Mouse (Mus musculus) intestine, embryonic 14.5 days (tissue): ENCODE measurements around the gene Cln6. TPM values are rescaled to one million over a fixed set of nuclear protein-coding genes. Genes with fewer than 3 reads are reported as not detected.

Experiments used
- ATAC-seq: fragments of 200-750 bp; cut with Nextera tagmentation; replicated peaks from 2 replicates; pipeline ENCODE4 v1.8.0; 2017; ENCODE audit warnings: low read depth, moderate number of reproducible peaks, moderate TSS enrichment, moderate library complexity; ENCODE audit not compliant: low FRiP score, low TSS enrichment
- DNase-seq: peaks from one replicate; pipeline ENCODE4 v3.0.0-alpha.2; 2018; ENCODE audit warnings: low spot score
- H3K27ac ChIP-seq: fragments of 300-500 bp; sonication (generic); 2 replicates; pipeline ENCODE4 v1.5.1; 2014; ENCODE audit warnings: low read depth, mild to moderate bottlenecking, control low read depth
- H3K27me3 ChIP-seq: fragments of 300-500 bp; sonication (generic); replicated peaks from 2 replicates; pipeline ENCODE4 v1.6.1; 2014; ENCODE audit warnings: low read length, control low read depth; ENCODE audit not compliant: control insufficient read depth, insufficient read depth
- H3K36me3 ChIP-seq: fragments of 300-500 bp; sonication (generic); 2 replicates; pipeline ENCODE4 v1.6.1; 2014; ENCODE audit warnings: low read length, control low read depth; ENCODE audit not compliant: control insufficient read depth, insufficient read depth
- H3K4me1 ChIP-seq: fragments of 300-500 bp; sonication (generic); replicated peaks from 2 replicates; pipeline ENCODE4 v1.6.1; 2014; ENCODE audit warnings: low read length, control low read depth, mixed read lengths; ENCODE audit not compliant: control insufficient read depth, insufficient read depth
- H3K4me2 ChIP-seq: fragments of 300-500 bp; sonication (generic); 2 replicates; pipeline ENCODE4 v1.6.1; 2014; ENCODE audit warnings: low read length
- H3K4me3 ChIP-seq: fragments of 300-500 bp; sonication (generic); 2 replicates; pipeline ENCODE4 v1.5.1; 2014; ENCODE audit warnings: low read depth, low read length, control low read depth, mixed read lengths
- H3K9ac ChIP-seq: fragments of 300-500 bp; sonication (generic); 2 replicates; pipeline ENCODE4 v1.6.1; 2014; ENCODE audit warnings: mild to moderate bottlenecking, low read length
- H3K9me3 ChIP-seq: fragments of 300-500 bp; sonication (generic); 2 replicates; pipeline ENCODE4 v1.6.1; 2016; ENCODE audit warnings: low read length, control low read depth; ENCODE audit not compliant: control insufficient read depth
- WGBS: fragments of 180-500 bp; shearing (Covaris S2); extraction: QIAGEN DNeasy Blood & Tissue Kit; methylation state at CpG from one replicate; pipeline ENCODE4 v1.1.7; 2014; 5-methylcytosine and 5-hydroxymethylcytosine counted together
- polyA plus RNA-seq: library from polyadenylated mRNA; unstranded; fragments of >200 nt; fragmentation: Nextera tagmentation; extraction: Ambion mirVana; gene quantifications from 2 replicates; pipeline ENCODE4 v1.2.1, GENCODE M21; 2014

Gene Cln6
- polyA plus RNA-seq, 1 experiment from 2014 or later = 31.3 TPM

DNA sequence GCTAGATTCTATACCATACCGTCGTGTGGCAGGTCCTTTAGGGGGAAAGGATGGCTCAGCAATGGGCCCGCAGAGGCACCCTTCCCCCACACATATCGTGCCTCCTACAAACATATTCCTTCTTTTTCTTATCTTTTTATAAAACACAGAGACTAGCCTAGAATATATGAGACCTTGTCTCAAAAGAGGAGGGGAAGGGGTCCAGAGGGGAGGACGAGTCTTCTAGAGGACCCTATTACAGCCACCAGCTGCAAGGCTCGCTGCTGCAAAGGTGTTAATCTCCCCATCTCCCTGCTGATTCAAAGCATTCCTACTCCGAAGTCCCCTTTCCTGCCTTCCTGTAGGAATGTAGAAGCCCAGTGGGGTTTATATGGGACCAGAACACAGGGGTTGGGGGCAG lies 12.1 kb upstream of the Cln6 start:
- Histone ChIP-seq H3K9ac (no peak overlapping the region), H3K4me3 (no peak overlapping the region), H3K36me3 (no peaks in the 10 kb centered on the region), H3K27me3 (no peaks in the 10 kb centered on the region), H3K27ac (peak overlapping the region; percentile 33; the same call in 1 of the 2 replicates), H3K4me2 (peak overlapping the region; percentile 15; the same call in 1 of the 2 replicates), H3K4me1 (peaks cover 7% of the 10 kb centered on the region), H3K9me3 (no peaks in the 10 kb centered on the region)
- DNase-seq (no peak), ATAC-seq (no peak)
- 11% methylated on average over 7 of the region's 7 CpGs for WGBS

GRCm38 (mm10) chr9:62827939-62828652 lies 10.5 kb upstream of the Cln6 start:
- peak overlapping the region; percentile 25 for H3K4me3 ChIP-seq

GRCm38 (mm10) chr9:62828662-62829086 lies 9.9 kb upstream of the Cln6 start:
- peak overlapping the region; percentile 33; the same call in 1 of the 2 replicates for H3K27ac ChIP-seq
- ATAC-seq (peak; percentile 94), DNase-seq (peak; percentile 97)
- peaks cover 7% of the 10 kb centered on the region for H3K4me1 ChIP-seq
- no peaks in the 10 kb centered on the region for H3K9me3 ChIP-seq
- H3K27me3 ChIP-seq = no peaks in the 10 kb centered on the region
- WGBS = under 1% methylated on average over 23 of the region's 23 CpGs
- no peak overlapping the region for H3K9ac ChIP-seq
- no peaks in the 10 kb centered on the region for H3K36me3 ChIP-seq
- peak overlapping the region; percentile 25 for H3K4me3 ChIP-seq
- H3K4me2 ChIP-seq = peak overlapping the region; percentile 37

More at GRCm38 (mm10) chr9:62827939-62828652, 10.5 kb upstream of the Cln6 start:
- Histone ChIP-seq H3K4me2 (peak overlapping the region; percentile 37), H3K4me1 (peaks cover 7% of the 10 kb centered on the region), H3K27me3 (no peaks in the 10 kb centered on the region), H3K36me3 (no peaks in the 10 kb centered on the region), H3K9ac (no peak overlapping the region; the same call in 1 of the 2 replicates), H3K27ac (peak overlapping the region; percentile 33; the same call in 1 of the 2 replicates), H3K9me3 (no peaks in the 10 kb centered on the region)
- DNase-seq = peak; percentile 73
- WGBS = 4% methylated on average over 24 of the region's 24 CpGs
- ATAC-seq = peak; percentile 3; the same call in 1 of the 2 replicates

GRCm38 (mm10) chr9:62829877-62830276 lies 8.7 kb upstream of the Cln6 start:
- Histone ChIP-seq H3K9me3 (no peaks in the 10 kb centered on the region), H3K27ac (no peak overlapping the region), H3K4me3 (no peak overlapping the region), H3K9ac (no peak overlapping the region), H3K4me2 (no peak overlapping the region), H3K27me3 (no peaks in the 10 kb centered on the region), H3K36me3 (no peaks in the 10 kb centered on the region), H3K4me1 (peaks cover 7% of the 10 kb centered on the region)
- WGBS = 73% methylated on average over 6 of the region's 6 CpGs
- DNase-seq (no peak), ATAC-seq (no peak)

DNA sequence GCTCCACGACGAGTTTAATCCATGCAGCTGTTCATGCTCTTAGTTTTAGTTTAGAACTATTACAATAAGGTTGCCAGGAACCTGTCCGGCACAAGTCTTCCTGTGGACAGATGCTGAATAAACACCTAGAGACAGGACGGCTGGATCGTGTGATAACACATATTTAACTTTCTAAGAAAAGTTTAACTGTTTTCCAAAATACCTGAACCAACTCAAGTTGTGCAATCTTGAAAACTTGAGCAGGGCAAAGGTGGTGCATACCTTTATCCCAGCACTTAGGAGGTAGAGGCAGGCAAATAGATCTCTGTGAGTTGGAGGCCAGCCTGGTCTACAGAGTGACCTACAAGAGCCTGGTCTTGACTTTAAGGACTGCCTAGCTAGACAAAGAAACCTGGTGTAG lies 3.7 kb upstream of the Cln6 start:
- Histone ChIP-seq H3K36me3 (no peaks in the 10 kb centered on the region), H3K9me3 (no peaks in the 10 kb centered on the region), H3K4me3 (no peak overlapping the region), H3K27me3 (no peaks in the 10 kb centered on the region), H3K27ac (no peak overlapping the region), H3K4me2 (no peak overlapping the region), H3K4me1 (peaks cover 8% of the 10 kb centered on the region), H3K9ac (no peak overlapping the region)
- 58% methylated on average over 5 of the region's 5 CpGs for WGBS
- ATAC-seq (no peak), DNase-seq (no peak)

GRCm38 (mm10) chr9:62835705-62836446 lies 2.7 kb upstream of the Cln6 start:
- H3K4me2 ChIP-seq = no peak overlapping the region
- H3K27me3 ChIP-seq = no peaks in the 10 kb centered on the region
- H3K4me1 ChIP-seq = peaks cover 13% of the 10 kb centered on the region
- WGBS = 58% methylated on average over 4 of the region's 4 CpGs
- no peaks in the 10 kb centered on the region for H3K9me3 ChIP-seq
- no peaks in the 10 kb centered on the region for H3K36me3 ChIP-seq
- DNase-seq (no peak), ATAC-seq (no peak)
- H3K9ac ChIP-seq = no peak overlapping the region
- no peak overlapping the region for H3K27ac ChIP-seq
- no peak overlapping the region for H3K4me3 ChIP-seq

DNA sequence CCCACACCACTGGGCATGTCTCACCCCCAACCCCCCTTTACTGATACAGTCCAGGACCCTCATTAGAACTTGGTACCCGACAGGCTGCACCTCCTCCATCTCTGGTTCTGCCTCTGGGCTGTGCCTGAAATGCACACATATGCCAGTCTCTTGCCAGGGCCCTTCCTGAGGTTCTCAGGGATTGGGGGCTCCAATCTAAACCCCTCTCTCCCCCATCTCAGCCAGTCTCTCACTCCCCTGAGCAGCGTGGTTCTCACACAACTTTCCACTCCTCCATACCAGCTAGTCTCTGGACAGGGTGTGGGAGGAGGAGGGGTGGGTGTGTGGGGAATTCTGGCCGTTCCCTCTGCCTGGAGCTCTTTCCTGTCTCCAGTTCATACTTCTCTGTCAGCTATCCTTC lies 974 bp upstream of the Cln6 start:
- DNase-seq (no peak), ATAC-seq (no peak)
- peaks cover 13% of the 10 kb centered on the region for H3K4me1 ChIP-seq
- WGBS = 24% methylated on average over 3 of the region's 3 CpGs
- no peak overlapping the region for H3K4me3 ChIP-seq
- H3K36me3 ChIP-seq = 0 out of 2 replicates have a peak, but pooled peaks cover 3% of the 10 kb centered on the region
- peak overlapping the region; percentile 92; the same call in 1 of the 2 replicates for H3K4me2 ChIP-seq
- H3K9me3 ChIP-seq = no peaks in the 10 kb centered on the region
- H3K9ac ChIP-seq = no peak overlapping the region
- peak overlapping the region; percentile 45; the same call in 1 of the 2 replicates for H3K27ac ChIP-seq
- H3K27me3 ChIP-seq = no peaks in the 10 kb centered on the region

- DNase-seq (no peak), ATAC-seq (no peak)
- peak overlapping the region; percentile 92 for H3K4me2 ChIP-seq
- peaks cover 13% of the 10 kb centered on the region for H3K4me1 ChIP-seq
- H3K27ac ChIP-seq = peak overlapping the region; percentile 45; the same call in 1 of the 2 replicates
- H3K9ac ChIP-seq = no peak overlapping the region
- peak overlapping the region; percentile 71 for H3K4me3 ChIP-seq
- 16% methylated on average over 8 of the region's 8 CpGs for whole genome bisulfite sequencing
- no peaks in the 10 kb centered on the region for H3K27me3 ChIP-seq
- 0 out of 2 replicates have a peak, but pooled peaks cover 3% of the 10 kb centered on the region for H3K36me3 ChIP-seq
- H3K9me3 ChIP-seq = no peaks in the 10 kb centered on the region
These were observed 459 bp upstream of the Cln6 start for GRCm38 (mm10) chr9:62838146-62838505.
